Mouse (Mus musculus): ENCODE measurements at regions not wholly inside any gene's neighbourhood (a gene's known extent, or its start where the extent isn't known, plus 50 kb on each side); places are given as distances from the start of the nearest gene placed in this dataset.

- TF ChIP-seq CTCF (IDR thresholded peaks at IDR 0.05; ENCODE audit: extremely low read depth, insufficient read depth, low read length) (no peak), POLR2A (IDR thresholded peaks at IDR 0.05; ENCODE audit: extremely low read depth, insufficient read depth, low read length) (no peak)
Measured at GRCm38 (mm10) chr14:46126541-46126940, 252.7 kb upstream of the Gm15217 start.

Measured in cortical plate, adult 2 months (tissue).